Mouse (Mus musculus): ENCODE measurements around the gene Lingo4. TPM values are rescaled to one million over a fixed set of nuclear protein-coding genes. Genes with fewer than 3 reads are reported as not detected.
A peak's percentile ranks its signal among the peaks of the same experiment; 100 is the strongest.

The Lingo4 gene
- polyA plus RNA-seq, 1 experiment from 2014 or later: 0.37 TPM

- no peak overlapping the region for H3K27ac ChIP-seq (ENCODE audit: low read depth, low read length)
- no peak overlapping the region for H3K9ac ChIP-seq (ENCODE audit: low read length)
- WGBS: 5% methylated on average over 11 of the region's 11 CpGs
- no peak overlapping the region for H3K4me3 ChIP-seq (ENCODE audit: low read depth, low read length)
- no peaks in the 10 kb centered on the region for H3K36me3 ChIP-seq (ENCODE audit: control insufficient read depth, insufficient read depth, low read length)
- DNase-seq (ENCODE audit: low spot score, missing footprints) (no peak), ATAC-seq (ENCODE audit: low FRiP score) (peak; percentile 12; the same call in 1 of the 2 replicates)
- H3K9me3 ChIP-seq (ENCODE audit: control insufficient read depth, low read length): no peaks in the 10 kb centered on the region
- peaks cover 14% of the 10 kb centered on the region for H3K4me1 ChIP-seq (ENCODE audit: control insufficient read depth, insufficient read depth, low read length)
- no peak overlapping the region for H3K4me2 ChIP-seq
- no peaks in the 10 kb centered on the region for H3K27me3 ChIP-seq (ENCODE audit: control insufficient read depth, insufficient read depth, low read length)
These were observed 26.7 kb upstream of the Lingo4 start for GRCm38 (mm10) chr3:94371637-94372036.

GRCm38 (mm10) chr3:94372038-94372437 lies 26.3 kb upstream of the Lingo4 start:
- 0% methylated on average over 3 of the region's 3 CpGs for WGBS
- Histone ChIP-seq H3K27ac (ENCODE audit: low read depth, low read length) (no peak overlapping the region), H3K4me3 (ENCODE audit: low read depth, low read length) (no peak overlapping the region)

GRCm38 (mm10) chr3:94372641-94373040 lies 25.7 kb upstream of the Lingo4 start, which contains the start of gene Rorc:
Rorc (plus strand) TSS chr3:94372794.
- H3K27ac ChIP-seq (ENCODE audit: low read depth, low read length): no peak within 1 kb of the TSS

More at GRCm38 (mm10) chr3:94372038-94372437, 26.3 kb upstream of the Lingo4 start:
- Histone ChIP-seq H3K9me3 (ENCODE audit: control insufficient read depth, low read length) (no peaks in the 10 kb centered on the region), H3K27me3 (ENCODE audit: control insufficient read depth, insufficient read depth, low read length) (no peaks in the 10 kb centered on the region), H3K4me2 (no peak overlapping the region), H3K9ac (ENCODE audit: low read length) (no peak overlapping the region), H3K36me3 (ENCODE audit: control insufficient read depth, insufficient read depth, low read length) (no peaks in the 10 kb centered on the region), H3K4me1 (ENCODE audit: control insufficient read depth, insufficient read depth, low read length) (peaks cover 14% of the 10 kb centered on the region)
- ATAC-seq (ENCODE audit: low FRiP score) (peak; percentile 28; the same call in 1 of the 2 replicates), DNase-seq (ENCODE audit: low spot score, missing footprints) (no peak)

GRCm38 (mm10) chr3:94373090-94373489 lies 25.2 kb upstream of the Lingo4 start:
- no peak for DNase-seq (ENCODE audit: low spot score, missing footprints)
- ATAC-seq (ENCODE audit: low FRiP score): peak; percentile 43
- no peaks in the 10 kb centered on the region for H3K27me3 ChIP-seq (ENCODE audit: control insufficient read depth, insufficient read depth, low read length)
- no peaks in the 10 kb centered on the region for H3K36me3 ChIP-seq (ENCODE audit: control insufficient read depth, insufficient read depth, low read length)
- no peaks in the 10 kb centered on the region for H3K9me3 ChIP-seq (ENCODE audit: control insufficient read depth, low read length)
- no peak overlapping the region for H3K4me3 ChIP-seq (ENCODE audit: low read depth, low read length)
- H3K4me2 ChIP-seq: peak overlapping the region; percentile 30
- H3K4me1 ChIP-seq (ENCODE audit: control insufficient read depth, insufficient read depth, low read length): peaks cover 14% of the 10 kb centered on the region
- WGBS: 4% methylated on average over 10 of the region's 10 CpGs
- peak overlapping the region; percentile 33; the same call in 1 of the 2 replicates for H3K9ac ChIP-seq (ENCODE audit: low read length)
- H3K27ac ChIP-seq (ENCODE audit: low read depth, low read length): no peak overlapping the region

More at GRCm38 (mm10) chr3:94372641-94373040, 25.7 kb upstream of the Lingo4 start, which contains the start of gene Rorc:
- H3K4me1 ChIP-seq (ENCODE audit: control insufficient read depth, insufficient read depth, low read length): peaks cover 14% of the 10 kb centered on the region
- 16% methylated on average over 5 of the region's 5 CpGs for WGBS
- no peaks in the 10 kb centered on the region for H3K27me3 ChIP-seq (ENCODE audit: control insufficient read depth, insufficient read depth, low read length)
- H3K36me3 ChIP-seq (ENCODE audit: control insufficient read depth, insufficient read depth, low read length): no peaks in the 10 kb centered on the region
- no peak for DNase-seq (ENCODE audit: low spot score, missing footprints)
- no peaks in the 10 kb centered on the region for H3K9me3 ChIP-seq (ENCODE audit: control insufficient read depth, low read length)
- H3K4me2 ChIP-seq: peak within 1 kb of the TSS; percentile 30
- peak within 1 kb of the TSS; percentile 33; the same call in 1 of the 2 replicates for H3K9ac ChIP-seq (ENCODE audit: low read length)
- no peak within 1 kb of the TSS for H3K4me3 ChIP-seq (ENCODE audit: low read depth, low read length)
- 0 out of 2 replicates have a peak, but pooled peaks have one; percentile 6 for ATAC-seq (ENCODE audit: low FRiP score)

- peaks cover 14% of the 10 kb centered on the region for H3K4me1 ChIP-seq (ENCODE audit: control insufficient read depth, insufficient read depth, low read length)
- no peaks in the 10 kb centered on the region for H3K27me3 ChIP-seq (ENCODE audit: control insufficient read depth, insufficient read depth, low read length)
- H3K4me2 ChIP-seq: peak overlapping the region; percentile 30
- DNase-seq (ENCODE audit: low spot score, missing footprints) (no peak), ATAC-seq (ENCODE audit: low FRiP score) (peak; percentile 68)
- no peaks in the 10 kb centered on the region for H3K9me3 ChIP-seq (ENCODE audit: control insufficient read depth, low read length)
- 0 out of 2 replicates have a peak overlapping the region, but pooled peaks have one; percentile 5 for H3K9ac ChIP-seq (ENCODE audit: low read length)
- no peak overlapping the region for H3K27ac ChIP-seq (ENCODE audit: low read depth, low read length)
- WGBS: 2% methylated on average over 5 of the region's 5 CpGs
- no peaks in the 10 kb centered on the region for H3K36me3 ChIP-seq (ENCODE audit: control insufficient read depth, insufficient read depth, low read length)
- H3K4me3 ChIP-seq (ENCODE audit: low read depth, low read length): no peak overlapping the region
These were observed 24.7 kb upstream of the Lingo4 start for GRCm38 (mm10) chr3:94373597-94374011.

- no peaks in the 10 kb centered on the region for H3K27me3 ChIP-seq (ENCODE audit: control insufficient read depth, insufficient read depth, low read length)
- H3K36me3 ChIP-seq (ENCODE audit: control insufficient read depth, insufficient read depth, low read length): no peaks in the 10 kb centered on the region
- no peaks in the 10 kb centered on the region for H3K9me3 ChIP-seq (ENCODE audit: control insufficient read depth, low read length)
- ATAC-seq (ENCODE audit: low FRiP score) (no peak), DNase-seq (ENCODE audit: low spot score, missing footprints) (no peak)
- peaks cover 14% of the 10 kb centered on the region for H3K4me1 ChIP-seq (ENCODE audit: control insufficient read depth, insufficient read depth, low read length)
- no peak overlapping the region for H3K4me2 ChIP-seq
- no peak overlapping the region for H3K9ac ChIP-seq (ENCODE audit: low read length)
- H3K27ac ChIP-seq (ENCODE audit: low read depth, low read length): no peak overlapping the region
- H3K4me3 ChIP-seq (ENCODE audit: low read depth, low read length): no peak overlapping the region
These were observed 23.7 kb upstream of the Lingo4 start for GRCm38 (mm10) chr3:94374636-94375035.

- DNase-seq (ENCODE audit: low spot score, missing footprints): no peak
- Histone ChIP-seq H3K27me3 (ENCODE audit: control insufficient read depth, insufficient read depth, low read length) (no peaks in the 10 kb centered on the region), H3K9ac (ENCODE audit: low read length) (no peak overlapping the region), H3K4me3 (ENCODE audit: low read depth, low read length) (no peak overlapping the region), H3K9me3 (ENCODE audit: control insufficient read depth, low read length) (no peaks in the 10 kb centered on the region), H3K27ac (ENCODE audit: low read depth, low read length) (no peak overlapping the region), H3K4me2 (no peak overlapping the region), H3K36me3 (ENCODE audit: control insufficient read depth, insufficient read depth, low read length) (no peaks in the 10 kb centered on the region), H3K4me1 (ENCODE audit: control insufficient read depth, insufficient read depth, low read length) (peaks cover 14% of the 10 kb centered on the region)
- WGBS: 78% methylated on average over 2 of the region's 2 CpGs
- ATAC-seq (ENCODE audit: low FRiP score): no peak
These were observed 23.2 kb upstream of the Lingo4 start for GRCm38 (mm10) chr3:94375146-94375545.

- DNase-seq (ENCODE audit: low spot score, missing footprints) (no peak), ATAC-seq (ENCODE audit: low FRiP score) (no peak)
- H3K4me1 ChIP-seq (ENCODE audit: control insufficient read depth, insufficient read depth, low read length): peaks cover 14% of the 10 kb centered on the region
- no peak overlapping the region for H3K27ac ChIP-seq (ENCODE audit: low read depth, low read length)
- H3K27me3 ChIP-seq (ENCODE audit: control insufficient read depth, insufficient read depth, low read length): no peaks in the 10 kb centered on the region
- H3K36me3 ChIP-seq (ENCODE audit: control insufficient read depth, insufficient read depth, low read length): no peaks in the 10 kb centered on the region
- H3K9ac ChIP-seq (ENCODE audit: low read length): no peak overlapping the region
- 51% methylated on average over 5 of the region's 5 CpGs for WGBS
- H3K9me3 ChIP-seq (ENCODE audit: control insufficient read depth, low read length): no peaks in the 10 kb centered on the region
- H3K4me2 ChIP-seq: no peak overlapping the region
- H3K4me3 ChIP-seq (ENCODE audit: low read depth, low read length): no peak overlapping the region
These were observed 22.5 kb upstream of the Lingo4 start for GRCm38 (mm10) chr3:94375861-94376260.

GRCm38 (mm10) chr3:94377028-94377923 lies 21.0 kb upstream of the Lingo4 start:
- Histone ChIP-seq H3K4me3 (ENCODE audit: low read depth, low read length) (no peak overlapping the region), H3K27ac (ENCODE audit: low read depth, low read length) (no peak overlapping the region), H3K27me3 (ENCODE audit: control insufficient read depth, insufficient read depth, low read length) (no peaks in the 10 kb centered on the region), H3K36me3 (ENCODE audit: control insufficient read depth, insufficient read depth, low read length) (no peaks in the 10 kb centered on the region), H3K9ac (ENCODE audit: low read length) (no peak overlapping the region), H3K4me2 (no peak overlapping the region), H3K4me1 (ENCODE audit: control insufficient read depth, insufficient read depth, low read length) (peaks cover 10% of the 10 kb centered on the region), H3K9me3 (ENCODE audit: control insufficient read depth, low read length) (no peaks in the 10 kb centered on the region)
- ATAC-seq (ENCODE audit: low FRiP score) (no peak), DNase-seq (ENCODE audit: low spot score, missing footprints) (no peak)
- WGBS: 19% methylated on average over 13 of the region's 13 CpGs
